In the genomic region with DNA sequence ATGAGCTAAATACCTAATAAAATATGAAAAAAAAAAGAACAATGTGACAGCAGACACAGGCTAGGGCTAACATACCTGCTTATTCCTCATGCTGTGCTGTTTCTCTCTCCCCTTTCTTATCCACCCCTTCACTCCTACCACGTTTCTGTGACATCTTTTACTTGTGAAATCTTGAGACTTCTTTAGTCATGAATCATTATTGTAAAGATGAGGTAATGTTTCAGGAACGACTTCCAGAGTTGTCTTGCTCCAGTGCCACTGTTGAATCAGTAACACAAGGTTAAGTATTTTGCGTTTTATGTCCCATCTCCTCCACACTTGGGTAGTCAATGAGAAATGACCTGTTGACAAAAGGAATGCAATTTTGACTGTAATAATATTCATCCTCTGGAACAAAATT, we compare ENCODE assay signal across 23 mouse cellular contexts.
A peak's percentile ranks its signal among the peaks of the same experiment; 100 is the strongest.
DNase-seq lines count a peak whose midpoint lies in the region; ATAC-seq and TF ChIP-seq lines count a peak whose summit lies in the region.
"Had no signal": no experiment of that assay in that cellular context is flagged by ENCODE, and none has a peak within 500 bp of the region (broad histone marks: within the 10 kb centered on the region; RNA-seq: fewer than 3 reads in every experiment).

No protein-coding gene starts in this region.

- no peak for TF ChIP-seq CTCF in C2C12 (IDR thresholded peaks at IDR 0.05; ENCODE audit: control insufficient read depth, insufficient read depth, insufficient read length)
- no peak for TF ChIP-seq CTCF in Patski (IDR thresholded peaks at IDR 0.05)

- no peak overlapping the region for H3ac ChIP-seq in C2C12 (ENCODE audit: control insufficient read depth, insufficient read length, low read depth)

- H3K4me3 ChIP-seq in kidney, embryonic 14.5 days (ENCODE audit: low read length) = no peak overlapping the region
- H3K4me3 ChIP-seq in C2C12 (ENCODE audit: insufficient read depth, poor library complexity, severe bottlenecking) = no peak overlapping the region
- no peak overlapping the region for H3K4me3 ChIP-seq in intestine, embryonic 15.5 days (replicated peaks)
- H3K4me3 ChIP-seq: embryonic facial prominence, embryonic 12.5 days; forebrain, embryonic 12.5 days; heart, embryonic 10.5 days; hindbrain, embryonic 12.5 days had no signal

- H3K36me3 ChIP-seq in kidney, embryonic 14.5 days (ENCODE audit: control insufficient read depth, insufficient read depth, low read length) = no peaks in the 10 kb centered on the region
- H3K36me3 ChIP-seq in C2C12 (ENCODE audit: control insufficient read depth, insufficient read depth) = no peaks in the 10 kb centered on the region
- no peaks in the 10 kb centered on the region for H3K36me3 ChIP-seq in intestine, embryonic 15.5 days
- H3K36me3 ChIP-seq: embryonic facial prominence, embryonic 12.5 days; forebrain, embryonic 12.5 days; heart, embryonic 10.5 days; hindbrain, embryonic 12.5 days had no signal

- no peaks in the 10 kb centered on the region for H3K79me3 ChIP-seq in C2C12 (ENCODE audit: low read depth)

- no peaks in the 10 kb centered on the region for H3K4me1 ChIP-seq in kidney, embryonic 14.5 days (ENCODE audit: control insufficient read depth, insufficient read depth, low read length)
- H3K4me1 ChIP-seq in intestine, embryonic 15.5 days (replicated peaks) = no peaks in the 10 kb centered on the region
- H3K4me1 ChIP-seq: embryonic facial prominence, embryonic 12.5 days; forebrain, embryonic 12.5 days; heart, embryonic 10.5 days; hindbrain, embryonic 12.5 days had no signal

- H3K9me3 ChIP-seq in kidney, embryonic 14.5 days (ENCODE audit: control insufficient read depth, low read length) = no peaks in the 10 kb centered on the region
- no peaks in the 10 kb centered on the region for H3K9me3 ChIP-seq in intestine, embryonic 15.5 days
- H3K9me3 ChIP-seq: embryonic facial prominence, embryonic 12.5 days; forebrain, embryonic 12.5 days; heart, embryonic 10.5 days; hindbrain, embryonic 12.5 days had no signal

- in situ Hi-C loops in Patski (cut with MboI; ENCODE audit: low pct_unique_long_range_greater_than_20kb) = loop anchor here (5.0 kb wide), 1 partner anchor 55 kb away; no protein-coding TSS in a partner anchor

- no peak overlapping the region for H3K9ac ChIP-seq in kidney, embryonic 14.5 days (ENCODE audit: low read depth, low read length)
- H3K9ac ChIP-seq in intestine, embryonic 15.5 days = no peak overlapping the region
- H3K9ac ChIP-seq: embryonic facial prominence, embryonic 12.5 days; forebrain, embryonic 12.5 days; hindbrain, embryonic 12.5 days had no signal

- ATAC-seq in kidney, embryonic 14.5 days (ENCODE audit: low FRiP score, low TSS enrichment) = peak; percentile 71; the same call in 1 of the 2 replicates
- peak; percentile 96 for ATAC-seq in Patski
- ATAC-seq in inflammation-experienced regulatory T-cells, adult 6 months = no peak
- ATAC-seq in intestine, embryonic 15.5 days = no peak
- ATAC-seq: forebrain, embryonic 16.5 days; hindbrain, embryonic 16.5 days had no signal

- H3K79me2 ChIP-seq in C2C12 (ENCODE audit: control insufficient read depth, insufficient read depth) = no peaks in the 10 kb centered on the region

- DNase-seq in kidney, postnatal 14 days = no peak
- peak; percentile 71 for DNase-seq in 3134 (ENCODE audit: extremely low read depth, insufficient read length, low spot score)
- DNase-seq in Patski (ENCODE audit: low read depth, low spot score) = peak; percentile 75
- DNase-seq: adrenal gland, postnatal 10 days; B cell, adult 2 months; cerebellum, adult 11 months; cerebellum, adult 8-10 months; cerebellum, postnatal 14 days; embryo, embryonic 11 days; gastrocnemius, postnatal 10 days; heart, adult 18-20 months; heart, postnatal 10 days; heart, postnatal 4 days had no signal

- POLR2A ChIA-PET in Patski (lab: Charles Lee) = interaction anchor here (0.6 kb wide), 1 partner anchor 49 kb away, joined by 8 read pairs; no protein-coding TSS in a partner anchor

- no peak overlapping the region for H3K27ac ChIP-seq in kidney, embryonic 14.5 days (ENCODE audit: low read depth, low read length)
- H3K27ac ChIP-seq in intestine, embryonic 15.5 days = no peak overlapping the region
- H3K27ac ChIP-seq: embryonic facial prominence, embryonic 12.5 days; forebrain, embryonic 12.5 days; heart, embryonic 10.5 days; hindbrain, embryonic 12.5 days had no signal

- 15% methylated on average over 3 of the region's 3 CpGs for WGBS in kidney, embryonic 14.5 days
- 49% methylated on average over 3 of the region's 3 CpGs for WGBS in intestine, embryonic 15.5 days

- H3K27me3 ChIP-seq in kidney, embryonic 14.5 days (ENCODE audit: control insufficient read depth, insufficient read depth, low read length) = no peaks in the 10 kb centered on the region
- H3K27me3 ChIP-seq in C2C12 (ENCODE audit: control insufficient read depth, insufficient read depth, insufficient read length) (no peaks in the 10 kb centered on the region), Patski (no peaks in the 10 kb centered on the region)
- no peaks in the 10 kb centered on the region for H3K27me3 ChIP-seq in intestine, embryonic 15.5 days (replicated peaks)
- H3K27me3 ChIP-seq: embryonic facial prominence, embryonic 12.5 days; forebrain, embryonic 12.5 days; hindbrain, embryonic 12.5 days had no signal

- no peak overlapping the region for H3K4me2 ChIP-seq in kidney, embryonic 14.5 days (replicated peaks; ENCODE audit: low read depth, low read length)
- no peak overlapping the region for H3K4me2 ChIP-seq in intestine, embryonic 15.5 days (replicated peaks)
- H3K4me2 ChIP-seq: embryonic facial prominence, embryonic 12.5 days; forebrain, embryonic 12.5 days; hindbrain, embryonic 12.5 days had no signal

- CTCF ChIA-PET in Patski (lab: Charles Lee) = interaction anchor here (1.0 to 1.4 kb wide), 2 partner anchors 11 to 298 kb away, joined by 4 read pairs; no protein-coding TSS in a partner anchor

TF ChIP-seq in C2C12, 6 proteins besides CTCF, POLR2A, EP300 and RAD21:
- peak; percentile 75 for TF ChIP-seq MAX (IDR thresholded peaks at IDR 0.05)
- TF ChIP-seq FOSL1 (IDR thresholded peaks at IDR 0.05; ENCODE audit: insufficient read depth, low read length, poor library complexity, severe bottlenecking) = no peak
- peak; percentile 87 for TF ChIP-seq CEBPB (IDR thresholded peaks at IDR 0.05; ENCODE audit: low read depth)
- no peak for TF ChIP-seq MYOG (IDR thresholded peaks at IDR 0.05; ENCODE audit: control insufficient read depth, extremely low read depth, insufficient read length)

Comparison
In these comparisons a context has a peak if more than half of its experiments do, and no peak if none do; other contexts are left out.
1. ATAC-seq: peak in kidney, embryonic 14.5 days (single experiment) and Patski (single experiment); none in inflammation-experienced regulatory T-cells, adult 6 months (single experiment) and intestine, embryonic 15.5 days (single experiment).